18 mouse cellular contexts compared by ENCODE assay signal in genomic region chr13:116279207-116279772, GRCm38 (mm10). TPM values are rescaled to one million over a fixed set of nuclear protein-coding genes. Genes with fewer than 3 reads are reported as not detected.
"Had no signal": no experiment of that assay in that cellular context is flagged by ENCODE, and none has a peak within 500 bp of the region (broad histone marks: within the 10 kb centered on the region; RNA-seq: fewer than 3 reads in every experiment).

No protein-coding gene starts in this region.

- ATAC-seq: intestine, embryonic 15.5 days; liver, postnatal 0 days had no signal

- H3K4me3 ChIP-seq: intestine, embryonic 15.5 days; kidney, embryonic 15.5 days; left cerebral cortex, adult 2 months; limb, embryonic 15.5 days; liver, embryonic 13.5 days; lung, embryonic 15.5 days; megakaryocyte, embryonic 14.5 days; neural tube, embryonic 13.5 days had no signal

- H3K27me3 ChIP-seq: intestine, embryonic 15.5 days; kidney, embryonic 15.5 days; limb, embryonic 15.5 days; liver, embryonic 13.5 days; lung, embryonic 15.5 days; megakaryocyte, embryonic 14.5 days; neural tube, embryonic 13.5 days had no signal

- DNase-seq: kidney, adult 2 months; kidney, postnatal 14 days; liver, embryonic 13.5 days; liver, postnatal 0 days; lung, postnatal 14 days; right cerebral cortex, adult 18-20 months; right cerebral cortex, postnatal 25 days; thymus, postnatal 36 days had no signal

- H3K4me2 ChIP-seq: intestine, embryonic 15.5 days; kidney, embryonic 15.5 days; limb, embryonic 15.5 days; liver, embryonic 13.5 days; lung, embryonic 15.5 days; neural tube, embryonic 13.5 days had no signal

- H3K9ac ChIP-seq: intestine, embryonic 15.5 days; kidney, embryonic 15.5 days; limb, embryonic 15.5 days; liver, embryonic 13.5 days; liver, postnatal 0 days; lung, embryonic 15.5 days; neural tube, embryonic 13.5 days had no signal

- H3K27ac ChIP-seq: intestine, embryonic 15.5 days; kidney, embryonic 15.5 days; left cerebral cortex, adult 2 months; limb, embryonic 15.5 days; liver, embryonic 13.5 days; lung, embryonic 15.5 days; macrophage; neural tube, embryonic 13.5 days had no signal

- H3K4me1 ChIP-seq: intestine, embryonic 15.5 days; kidney, embryonic 15.5 days; limb, embryonic 15.5 days; liver, embryonic 13.5 days; lung, embryonic 15.5 days; megakaryocyte, embryonic 14.5 days; neural tube, embryonic 13.5 days had no signal

- H3K36me3 ChIP-seq: intestine, embryonic 15.5 days; kidney, embryonic 15.5 days; limb, embryonic 15.5 days; liver, embryonic 13.5 days; lung, embryonic 15.5 days; neural tube, embryonic 13.5 days had no signal

- H3K9me3 ChIP-seq: intestine, embryonic 15.5 days; kidney, embryonic 15.5 days; limb, embryonic 15.5 days; liver, embryonic 13.5 days; lung, embryonic 15.5 days; megakaryocyte, embryonic 14.5 days; neural tube, embryonic 13.5 days had no signal

RNA-seq across cellular contexts. Expression of gene Isl1, which starts 30.2 kb away (rescaled TPM):
- total RNA-seq: layer of hippocampus, postnatal 25 days; monocyte, adult 5-6 weeks had no signal
- polyA plus RNA-seq: liver, postnatal 0 days; macrophage had no signal
